Mouse (Mus musculus) hindbrain, embryonic 11.5 days (tissue): ENCODE measurements at regions not wholly inside any gene's neighbourhood (a gene's known extent, or its start where the extent isn't known, plus 50 kb on each side); places are given as distances from the start of the nearest gene placed in this dataset.

Experiments used
- ATAC-seq: fragments of 200-750 bp; cut with Nextera tagmentation; 2 replicates; pipeline ENCODE4 v1.8.0; 2017; ENCODE audit warnings: mild to moderate bottlenecking, moderate TSS enrichment, moderate library complexity; ENCODE audit not compliant: low FRiP score
- DNase-seq: peaks from one replicate; pipeline ENCODE4 v3.0.0-alpha.2; 2015; ENCODE audit warnings: low spot score
- H3K27ac ChIP-seq: fragments of 300-500 bp; sonication (generic); 2 replicates; pipeline ENCODE4 v1.5.1; 2014; ENCODE audit warnings: mild to moderate bottlenecking, low read depth, low read length
- H3K27me3 ChIP-seq: fragments of 300-500 bp; sonication (generic); 2 replicates; pipeline ENCODE4 v1.6.1; 2014; ENCODE audit warnings: mild to moderate bottlenecking, low read length, moderate library complexity, mixed read lengths; ENCODE audit not compliant: control insufficient read depth, insufficient read depth
- H3K36me3 ChIP-seq: fragments of 300-500 bp; sonication (generic); 2 replicates; pipeline ENCODE4 v1.6.1; 2014; ENCODE audit warnings: mild to moderate bottlenecking, low read length, moderate library complexity, mixed read lengths; ENCODE audit not compliant: control insufficient read depth, insufficient read depth
- H3K4me1 ChIP-seq: fragments of 300-500 bp; sonication (generic); replicated peaks from 2 replicates; pipeline ENCODE4 v1.6.1; 2014; ENCODE audit warnings: low read length, mixed read lengths; ENCODE audit not compliant: control insufficient read depth, insufficient read depth
- H3K4me2 ChIP-seq: fragments of 300-500 bp; sonication (generic); replicated peaks from 2 replicates; pipeline ENCODE4 v1.6.1; 2014; ENCODE audit warnings: mild to moderate bottlenecking, low read depth, low read length
- H3K4me3 ChIP-seq: fragments of 300-500 bp; sonication (generic); 2 replicates; pipeline ENCODE4 v1.5.1; 2014; ENCODE audit warnings: low read depth, low read length
- H3K9ac ChIP-seq: fragments of 300-500 bp; sonication (generic); 2 replicates; pipeline ENCODE4 v1.6.1; 2014; ENCODE audit warnings: low read depth, low read length
- H3K9me3 ChIP-seq: fragments of 300-500 bp; sonication (generic); 2 replicates; pipeline ENCODE4 v1.6.1; 2016; ENCODE audit warnings: low read length; ENCODE audit not compliant: control insufficient read depth
- WGBS: fragments of 180-500 bp; shearing (Covaris S2); extraction: QIAGEN DNeasy Blood & Tissue Kit; methylation state at CpG from one replicate; pipeline ENCODE4 v1.1.7; 2014; 5-methylcytosine and 5-hydroxymethylcytosine counted together

GRCm38 (mm10) chr3:17201773-17202172 lies 746.4 kb upstream of the Cypt12 start:
- Histone ChIP-seq H3K4me1 (no peaks in the 10 kb centered on the region), H3K9me3 (no peaks in the 10 kb centered on the region), H3K36me3 (no peaks in the 10 kb centered on the region), H3K4me3 (no peak overlapping the region), H3K4me2 (no peak overlapping the region), H3K27me3 (no peaks in the 10 kb centered on the region), H3K27ac (no peak overlapping the region), H3K9ac (no peak overlapping the region)
- ATAC-seq = no peak
- 89% methylated on average over 3 of the region's 3 CpGs for WGBS
- DNase-seq = no peak

GRCm38 (mm10) chr3:17214031-17214430 lies 734.2 kb upstream of the Cypt12 start:
- no peak overlapping the region for H3K4me3 ChIP-seq
- no peaks in the 10 kb centered on the region for H3K27me3 ChIP-seq
- H3K36me3 ChIP-seq = no peaks in the 10 kb centered on the region
- 69% methylated on average over 3 of the region's 3 CpGs for WGBS
- no peaks in the 10 kb centered on the region for H3K4me1 ChIP-seq
- DNase-seq (no peak), ATAC-seq (no peak)
- H3K4me2 ChIP-seq = no peak overlapping the region
- no peak overlapping the region for H3K27ac ChIP-seq
- no peaks in the 10 kb centered on the region for H3K9me3 ChIP-seq
- H3K9ac ChIP-seq = no peak overlapping the region

- no peak overlapping the region for H3K4me3 ChIP-seq
- ATAC-seq = peak; percentile 90
- no peak overlapping the region for H3K9ac ChIP-seq
- H3K27me3 ChIP-seq = no peaks in the 10 kb centered on the region
- no peak overlapping the region for H3K4me2 ChIP-seq
- H3K27ac ChIP-seq = no peak overlapping the region
- 61% methylated on average over 2 of the region's 2 CpGs for WGBS
- no peaks in the 10 kb centered on the region for H3K36me3 ChIP-seq
- no peaks in the 10 kb centered on the region for H3K9me3 ChIP-seq
- peak; percentile 25 for DNase-seq
- no peaks in the 10 kb centered on the region for H3K4me1 ChIP-seq
These were observed 731.4 kb upstream of the Cypt12 start for GRCm38 (mm10) chr3:17216825-17217224.

GRCm38 (mm10) chr3:17238407-17238806 lies 709.8 kb upstream of the Cypt12 start:
- no peaks in the 10 kb centered on the region for H3K27me3 ChIP-seq
- WGBS = 11% methylated on average over 1 of the region's 1 CpGs
- DNase-seq (peak; percentile 5), ATAC-seq (no peak)
- H3K4me3 ChIP-seq = no peak overlapping the region
- H3K9ac ChIP-seq = no peak overlapping the region
- no peaks in the 10 kb centered on the region for H3K4me1 ChIP-seq
- H3K4me2 ChIP-seq = no peak overlapping the region
- no peaks in the 10 kb centered on the region for H3K9me3 ChIP-seq
- H3K36me3 ChIP-seq = no peaks in the 10 kb centered on the region
- no peak overlapping the region for H3K27ac ChIP-seq

GRCm38 (mm10) chr3:17258397-17258796 lies 689.8 kb upstream of the Cypt12 start:
- no peaks in the 10 kb centered on the region for H3K36me3 ChIP-seq
- DNase-seq (no peak), ATAC-seq (no peak)
- no peaks in the 10 kb centered on the region for H3K9me3 ChIP-seq
- H3K4me3 ChIP-seq = no peak overlapping the region
- no peaks in the 10 kb centered on the region for H3K27me3 ChIP-seq
- H3K27ac ChIP-seq = no peak overlapping the region
- no peaks in the 10 kb centered on the region for H3K4me1 ChIP-seq
- no peak overlapping the region for H3K4me2 ChIP-seq
- H3K9ac ChIP-seq = no peak overlapping the region

- Histone ChIP-seq H3K9me3 (no peaks in the 10 kb centered on the region), H3K27ac (no peak overlapping the region), H3K9ac (no peak overlapping the region), H3K36me3 (no peaks in the 10 kb centered on the region), H3K27me3 (no peaks in the 10 kb centered on the region), H3K4me1 (no peaks in the 10 kb centered on the region), H3K4me2 (no peak overlapping the region), H3K4me3 (no peak overlapping the region)
- no peak for DNase-seq
- no peak for ATAC-seq
- WGBS = 78% methylated on average over 3 of the region's 3 CpGs
These were observed 689.1 kb upstream of the Cypt12 start for GRCm38 (mm10) chr3:17259093-17259492.

GRCm38 (mm10) chr3:17281231-17281630 lies 667.0 kb upstream of the Cypt12 start:
- Histone ChIP-seq H3K4me3 (no peak overlapping the region), H3K36me3 (no peaks in the 10 kb centered on the region), H3K27me3 (no peaks in the 10 kb centered on the region), H3K4me2 (no peak overlapping the region), H3K9me3 (no peaks in the 10 kb centered on the region), H3K9ac (no peak overlapping the region), H3K27ac (no peak overlapping the region), H3K4me1 (no peaks in the 10 kb centered on the region)
- ATAC-seq (no peak), DNase-seq (no peak)
- WGBS = 56% methylated on average over 6 of the region's 6 CpGs

GRCm38 (mm10) chr3:17282881-17283280 lies 665.3 kb upstream of the Cypt12 start:
- WGBS = 75% methylated on average over 3 of the region's 3 CpGs

GRCm38 (mm10) chr3:17317523-17317922 lies 630.7 kb upstream of the Cypt12 start:
- ATAC-seq (no peak), DNase-seq (no peak)
- no peak overlapping the region for H3K9ac ChIP-seq
- no peaks in the 10 kb centered on the region for H3K27me3 ChIP-seq
- no peaks in the 10 kb centered on the region for H3K4me1 ChIP-seq
- no peaks in the 10 kb centered on the region for H3K36me3 ChIP-seq
- H3K9me3 ChIP-seq = no peaks in the 10 kb centered on the region
- no peak overlapping the region for H3K4me2 ChIP-seq
- H3K27ac ChIP-seq = no peak overlapping the region
- no peak overlapping the region for H3K4me3 ChIP-seq

More at GRCm38 (mm10) chr3:17282881-17283280, 665.3 kb upstream of the Cypt12 start:
- H3K9ac ChIP-seq = no peak overlapping the region
- no peak for DNase-seq
- H3K36me3 ChIP-seq = no peaks in the 10 kb centered on the region
- no peaks in the 10 kb centered on the region for H3K9me3 ChIP-seq
- no peak overlapping the region for H3K4me2 ChIP-seq
- no peaks in the 10 kb centered on the region for H3K27me3 ChIP-seq
- H3K4me3 ChIP-seq = no peak overlapping the region
- no peak for ATAC-seq
- no peaks in the 10 kb centered on the region for H3K4me1 ChIP-seq
- H3K27ac ChIP-seq = no peak overlapping the region
